Mouse (Mus musculus): ENCODE measurements at regions not wholly inside any gene's neighbourhood (a gene's known extent, or its start where the extent isn't known, plus 50 kb on each side); places are given as distances from the start of the nearest gene placed in this dataset.

- DNase-seq (ENCODE audit: low spot score in 2 of 2), result no peak
Measured at GRCm38 (mm10) chr10:96944229-96944628, 327.4 kb downstream of the Btg1 start.

DNA sequence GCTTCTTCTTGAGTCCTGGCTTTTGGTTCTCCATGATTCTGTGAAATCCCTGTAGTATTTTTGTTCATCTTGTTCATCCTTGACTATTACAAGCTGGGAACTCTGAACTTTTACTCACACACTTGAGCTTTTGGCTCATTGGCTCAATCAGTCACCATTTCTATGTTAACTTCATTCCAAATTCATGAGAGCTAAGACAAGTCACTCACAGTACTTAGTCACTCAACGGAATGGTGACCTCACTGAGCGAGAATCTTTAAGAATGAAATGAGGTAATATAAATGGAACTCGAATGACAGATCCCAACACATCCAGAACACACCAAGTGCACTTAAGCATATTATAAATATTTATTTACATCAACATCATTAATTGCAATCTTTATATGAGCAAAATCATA, 331.2 kb downstream of the Btg1 start:
- DNase-seq (ENCODE audit: low spot score in 2 of 2), result no peak

DNA sequence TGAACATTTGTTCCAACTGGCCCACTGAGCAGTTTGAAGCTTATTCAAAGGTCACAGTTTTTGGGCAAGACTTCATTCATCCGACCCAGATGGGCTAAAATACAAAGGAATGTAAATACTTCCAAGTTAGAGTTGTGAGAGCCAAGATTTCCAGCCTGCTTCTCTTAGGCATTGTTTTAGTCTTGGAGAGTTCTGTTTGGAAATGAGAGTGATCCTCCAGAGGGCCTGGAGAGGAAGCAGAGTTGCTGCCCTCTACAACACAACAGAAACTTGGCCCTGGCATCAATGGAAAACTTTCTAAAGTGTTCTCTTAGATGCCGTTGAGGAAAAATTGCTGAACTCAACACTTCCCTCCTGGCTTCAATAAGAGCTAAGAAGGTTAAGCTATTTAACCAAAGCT, 332.1 kb downstream of the Btg1 start:
- DNase-seq (ENCODE audit: low spot score in 2 of 2), result no peak

- DNase-seq (ENCODE audit: low spot score in 2 of 2), result no peak
Measured at GRCm38 (mm10) chr10:96955036-96955775, 338.4 kb downstream of the Btg1 start.

- no peak for DNase-seq (ENCODE audit: low spot score in 2 of 2)
Measured at GRCm38 (mm10) chr10:96955776-96956448, 339.1 kb downstream of the Btg1 start.

DNA sequence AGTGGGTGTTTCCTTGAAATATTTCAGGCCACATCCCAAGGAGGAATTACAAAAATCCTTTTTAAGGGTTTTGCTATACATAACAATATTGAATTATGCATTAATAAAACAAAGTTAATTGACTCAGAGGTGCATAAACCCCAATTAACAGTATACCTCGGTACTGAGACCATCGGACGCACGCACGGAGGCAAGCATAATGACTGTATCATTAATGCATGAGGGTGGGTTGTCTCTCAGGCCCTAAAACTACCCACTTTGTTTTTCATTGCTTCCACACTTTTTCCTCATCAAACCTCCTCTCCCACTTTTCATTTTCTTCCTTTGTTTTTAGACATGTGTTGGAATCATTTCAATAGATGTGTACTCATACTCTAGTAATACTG, 339.6 kb downstream of the Btg1 start:
- no peak for DNase-seq (ENCODE audit: low spot score in 2 of 2)

DNA sequence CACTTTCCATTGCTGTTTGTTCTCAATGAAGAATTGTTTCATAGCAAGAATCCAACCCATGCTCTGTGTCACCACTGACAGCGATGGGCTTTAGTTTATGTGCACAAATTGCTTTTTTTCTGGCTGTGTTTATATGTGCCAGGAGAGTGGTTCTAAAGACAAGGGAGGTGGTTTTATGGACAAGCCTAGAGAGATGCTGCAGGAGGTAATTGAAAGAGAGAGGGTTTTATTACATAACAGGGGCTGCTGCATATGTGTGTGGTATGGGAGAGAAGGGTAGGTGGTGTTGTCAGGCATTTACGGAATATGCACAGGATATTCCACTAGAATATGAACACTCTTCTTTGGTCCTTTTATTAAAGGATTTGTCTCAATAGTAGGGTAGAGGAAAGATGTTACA, 340.2 kb downstream of the Btg1 start:
- DNase-seq (ENCODE audit: low spot score in 2 of 2), result no peak

GRCm38 (mm10) chr10:96969825-96970224, 353.0 kb downstream of the Btg1 start:
- no peak for DNase-seq (ENCODE audit: low spot score in 2 of 2)

GRCm38 (mm10) chr10:96970737-96971136, 353.9 kb downstream of the Btg1 start:
- DNase-seq (ENCODE audit: low spot score in 2 of 2), result no peak

GRCm38 (mm10) chr10:96971810-96972209, 355.0 kb downstream of the Btg1 start:
- no peak for DNase-seq (ENCODE audit: low spot score in 2 of 2)

DNA sequence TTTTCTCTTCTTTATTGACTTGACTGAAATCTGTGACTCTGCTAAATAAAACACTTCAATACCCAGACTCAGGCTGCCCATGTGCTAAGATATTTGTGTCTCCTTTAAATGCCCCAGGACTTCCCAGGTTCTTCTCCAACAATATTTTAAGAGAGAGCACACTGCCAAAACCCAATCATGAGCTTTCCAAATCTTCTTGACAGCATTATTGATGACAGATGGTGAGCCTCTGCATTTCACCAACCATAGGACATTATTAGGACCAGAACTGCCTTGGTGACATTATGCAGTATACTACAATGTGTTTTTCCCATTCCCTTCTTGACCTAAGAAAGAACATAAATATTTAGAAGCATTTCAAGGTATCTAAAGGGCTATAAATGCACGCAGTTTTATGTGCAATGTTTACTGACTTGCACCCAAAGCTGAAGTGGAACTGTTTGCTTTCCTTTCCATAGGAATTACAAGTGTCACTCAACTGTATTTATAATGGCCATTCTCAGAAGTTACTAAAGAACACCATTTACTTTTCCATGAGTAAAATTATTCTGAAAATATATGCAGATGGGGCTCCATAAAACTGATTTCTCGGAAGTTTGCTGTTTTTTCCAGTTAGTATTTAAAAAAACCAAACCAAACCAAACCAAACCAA, 357.6 kb downstream of the Btg1 start:
- no peak for DNase-seq (ENCODE audit: low spot score in 2 of 2)

DNA sequence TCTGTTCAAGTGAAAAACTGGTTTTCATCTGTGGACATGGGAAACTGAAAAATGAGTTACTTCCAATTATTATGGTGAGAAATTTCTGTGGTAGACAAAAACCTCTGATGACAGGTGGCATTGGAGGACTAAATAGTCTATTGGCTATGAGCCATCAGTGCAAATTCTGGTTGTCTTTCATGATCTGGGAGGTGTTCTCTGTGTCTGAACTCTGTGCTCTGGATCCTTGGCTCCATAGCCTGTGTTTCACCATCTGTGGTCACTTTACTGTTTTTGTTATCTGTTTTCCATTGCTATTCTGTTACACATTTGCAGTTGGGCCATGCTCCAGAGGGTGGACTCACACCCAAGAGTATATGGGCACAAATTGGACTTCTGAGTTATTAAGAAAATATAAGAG, 359.9 kb downstream of the Btg1 start:
- no peak for DNase-seq (ENCODE audit: low spot score in 2 of 2)

DNA sequence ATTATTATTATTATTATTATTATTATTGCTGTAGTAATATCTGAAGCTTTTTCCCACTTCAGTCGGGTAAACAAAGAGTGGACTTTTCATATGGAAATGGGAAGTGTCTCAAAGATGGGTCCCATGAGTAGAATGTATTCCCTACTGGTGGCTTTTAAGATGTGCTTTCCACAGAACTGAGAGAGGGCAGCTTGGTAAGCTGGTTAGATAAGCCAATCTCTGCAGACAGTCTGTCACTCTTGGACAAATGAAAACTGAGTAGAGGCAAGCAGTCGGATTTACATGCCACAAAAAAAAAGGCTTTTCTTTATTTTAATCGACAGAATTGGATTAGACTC, 363.7 kb downstream of the Btg1 start:
- DNase-seq (ENCODE audit: low spot score in 2 of 2), result no peak

- DNase-seq (ENCODE audit: low spot score in 2 of 2), result no peak
Measured at GRCm38 (mm10) chr10:96980832-96981515, 364.2 kb downstream of the Btg1 start.

- DNase-seq (ENCODE audit: low spot score in 2 of 2), result no peak
Measured at GRCm38 (mm10) chr10:96981516-96981869, 364.7 kb downstream of the Btg1 start.

DNA sequence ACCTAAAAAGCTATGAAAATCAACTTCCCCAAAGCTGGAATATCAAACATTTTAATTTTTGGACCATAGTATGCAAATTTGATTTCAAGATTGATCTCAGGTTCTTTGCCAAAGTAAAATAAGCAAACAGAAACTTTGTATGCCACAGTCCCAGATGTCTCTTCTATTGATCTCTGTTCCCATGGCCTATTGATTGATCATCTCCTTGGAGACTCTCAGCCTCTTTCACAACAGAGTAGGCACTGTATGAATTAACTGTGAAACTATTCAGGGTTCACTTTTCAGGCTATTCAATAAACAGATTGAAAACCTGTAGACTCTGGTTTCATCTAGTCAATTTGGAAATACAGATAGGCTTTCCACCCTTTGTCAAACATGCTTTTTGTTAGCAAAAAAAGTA, 384.1 kb downstream of the Btg1 start:
- DNase-seq (ENCODE audit: low spot score in 2 of 2), result no peak

- no peak for DNase-seq (ENCODE audit: low spot score in 2 of 2)
Measured at GRCm38 (mm10) chr10:97008873-97009272, 392.1 kb downstream of the Btg1 start.

- DNase-seq (ENCODE audit: low spot score in 2 of 2), result no peak
Measured at GRCm38 (mm10) chr10:97009859-97010258, 393.1 kb downstream of the Btg1 start.

DNA sequence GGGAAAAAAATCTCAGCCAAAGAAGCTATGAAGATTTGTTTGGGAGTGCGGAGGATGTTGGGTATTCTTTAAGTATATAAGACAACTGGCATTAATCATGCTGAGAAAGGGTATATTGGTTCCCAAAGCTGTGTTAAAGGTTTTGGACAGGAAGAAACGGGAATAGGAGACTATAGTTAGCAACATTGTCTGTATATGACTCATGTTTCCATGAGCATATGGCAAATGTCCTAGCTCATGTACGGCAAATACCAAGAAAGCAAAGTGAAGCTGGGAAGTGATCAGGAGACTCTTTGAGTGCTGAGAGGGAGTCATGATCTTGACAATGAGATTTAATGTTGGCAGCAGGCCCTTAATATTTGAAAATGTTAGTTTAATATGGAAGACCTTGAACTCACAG, 401.8 kb downstream of the Btg1 start:
- DNase-seq (ENCODE audit: low spot score in 2 of 2), result no peak

DNA sequence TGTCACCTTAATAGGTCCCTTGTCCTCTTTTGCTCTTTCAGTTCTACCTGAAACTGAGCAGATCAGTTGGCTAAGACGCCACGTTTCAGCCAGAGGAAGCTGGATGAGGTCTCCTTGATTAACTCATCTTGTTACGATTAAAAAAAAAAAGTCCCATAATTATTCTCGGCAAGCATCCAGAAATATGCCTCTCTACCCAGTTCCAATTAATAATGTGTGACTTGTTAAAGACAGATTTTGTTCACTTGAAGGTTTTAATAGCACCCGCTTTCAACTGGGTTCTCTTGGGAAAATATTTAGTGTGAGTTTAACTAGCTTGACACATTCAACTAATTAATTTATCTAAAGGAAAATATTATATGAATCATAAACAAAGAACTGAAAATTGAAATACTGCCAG, 412.0 kb downstream of the Btg1 start:
- no peak for DNase-seq (ENCODE audit: low spot score in 2 of 2)

- no peak for DNase-seq (ENCODE audit: low spot score in 2 of 2)
Measured at GRCm38 (mm10) chr10:97030996-97031395, 414.2 kb downstream of the Btg1 start.

DNA sequence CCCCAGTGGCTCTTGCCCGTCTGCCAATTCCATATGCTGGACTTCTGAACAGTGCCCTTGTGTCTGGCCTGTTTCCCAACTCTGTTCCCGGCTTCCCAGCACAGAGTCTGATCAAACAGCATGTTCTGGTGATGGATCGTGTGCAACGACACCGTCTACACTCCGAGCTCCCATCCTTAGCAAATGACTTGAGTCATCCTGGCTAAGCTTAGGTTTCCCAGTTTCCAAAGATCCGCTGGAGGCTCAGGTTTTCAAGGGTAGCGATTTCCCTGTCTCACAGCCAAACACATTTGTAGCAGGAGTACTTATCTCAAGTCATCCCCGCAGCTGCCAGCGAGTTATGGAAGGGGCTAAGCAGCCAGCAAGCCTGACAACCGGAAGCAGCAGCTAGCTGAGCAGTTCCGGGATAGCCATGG, 418.6 kb downstream of the Btg1 start:
- DNase-seq (ENCODE audit: low spot score in 2 of 2), result peak; percentile 4 to 13

Measured in layer of hippocampus, postnatal 10 days (tissue).